In the genomic region with DNA sequence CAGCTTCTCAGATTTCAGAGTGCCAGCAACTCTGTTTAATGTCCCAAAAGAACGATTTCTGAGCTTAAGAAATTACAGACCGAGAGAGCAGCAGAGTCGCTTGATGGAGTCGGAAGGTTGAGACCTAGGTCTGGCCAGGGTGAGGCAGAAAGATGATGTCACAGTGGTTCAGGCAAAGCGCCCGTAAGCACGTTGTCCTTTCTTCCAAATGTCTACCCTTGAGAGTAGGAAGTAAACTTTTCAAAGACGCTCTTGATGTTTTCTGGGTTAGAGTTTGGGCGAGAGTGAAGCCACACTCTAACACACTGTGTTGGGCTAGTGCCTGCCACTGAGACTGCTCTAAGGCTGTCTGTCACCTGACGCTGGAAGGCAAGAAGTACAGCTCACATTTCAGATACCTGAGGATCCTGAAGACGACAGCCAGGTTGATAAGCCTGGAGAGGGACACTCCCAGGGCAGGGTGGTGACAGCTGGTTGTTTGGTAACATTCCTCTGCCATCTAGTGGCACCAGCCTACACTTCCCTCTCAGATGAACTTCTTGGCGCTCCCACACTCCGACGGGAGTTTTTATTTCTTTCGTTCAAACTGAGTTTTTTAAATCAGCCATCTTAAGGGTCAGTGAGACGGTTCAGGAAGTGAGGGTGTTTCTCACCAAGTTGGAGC, we compare ENCODE assay signal across 7 mouse cellular contexts. TPM values are rescaled to one million over a fixed set of nuclear protein-coding genes. Genes with fewer than 3 reads are reported as not detected.
DNase-seq lines count a peak whose midpoint lies in the region; ATAC-seq and TF ChIP-seq lines count a peak whose summit lies in the region.

No protein-coding gene starts in this region.

- TF ChIP-seq CTCF in C2C12 (IDR thresholded peaks at IDR 0.05; ENCODE audit: control insufficient read depth, insufficient read depth, insufficient read length): peak; percentile 72
- TF ChIP-seq CTCF in lung, postnatal 0 days (IDR thresholded peaks at IDR 0.05): peak; percentile 86

- no peaks in the 10 kb centered on the region for H3K27me3 ChIP-seq in C2C12 (ENCODE audit: control insufficient read depth, insufficient read depth, insufficient read length)
- peaks cover 11% of the 10 kb centered on the region for H3K27me3 ChIP-seq in kidney, embryonic 16.5 days (ENCODE audit: insufficient read depth, low read length)
- H3K27me3 ChIP-seq in lung, postnatal 0 days (replicated peaks; ENCODE audit: insufficient read depth, low read length): no peaks in the 10 kb centered on the region

- no peaks in the 10 kb centered on the region for H3K79me3 ChIP-seq in C2C12 (ENCODE audit: low read depth)

- TF ChIP-seq EP300 in lung, postnatal 0 days (IDR thresholded peaks at IDR 0.05): no peak

- H3K27ac ChIP-seq in kidney, embryonic 16.5 days (ENCODE audit: low read length): no peak overlapping the region
- no peak overlapping the region for H3K27ac ChIP-seq in lung, postnatal 0 days (ENCODE audit: low read length)

- WGBS in kidney, embryonic 16.5 days: 19% methylated on average over 16 of the region's 16 CpGs
- WGBS in lung, postnatal 0 days: 12% methylated on average over 16 of the region's 16 CpGs

- H3K9me3 ChIP-seq in kidney, embryonic 16.5 days (ENCODE audit: low read length): no peaks in the 10 kb centered on the region
- H3K9me3 ChIP-seq in lung, postnatal 0 days (ENCODE audit: low read length): no peaks in the 10 kb centered on the region

- DNase-seq in ES-CJ7 (ENCODE audit: low read depth, low spot score): peak; percentile 45
- DNase-seq in embryo, embryonic 10 days (ENCODE audit: low spot score): peak; percentile 77
- peak; percentile 48 for DNase-seq in heart, adult 8-10 months (ENCODE audit: low spot score)
- peak; percentile 86 for DNase-seq in lung, postnatal 0 days (ENCODE audit: low spot score)
- DNase-seq in right cerebral cortex, postnatal 10 days (ENCODE audit: low spot score in 2 of 2): peak; percentile 66

- no peaks in the 10 kb centered on the region for H3K36me3 ChIP-seq in C2C12 (ENCODE audit: control insufficient read depth, insufficient read depth)
- no peaks in the 10 kb centered on the region for H3K36me3 ChIP-seq in kidney, embryonic 16.5 days (ENCODE audit: insufficient read depth, low read length)
- H3K36me3 ChIP-seq in lung, postnatal 0 days (ENCODE audit: insufficient read depth, low read length): no peaks in the 10 kb centered on the region

- H3K79me2 ChIP-seq in C2C12 (ENCODE audit: control insufficient read depth, insufficient read depth): no peaks in the 10 kb centered on the region

- peak overlapping the region; percentile 33 for H3K4me2 ChIP-seq in kidney, embryonic 16.5 days (replicated peaks; ENCODE audit: low read depth, low read length)
- H3K4me2 ChIP-seq in lung, postnatal 0 days (replicated peaks; ENCODE audit: low read depth, low read length): peak overlapping the region; percentile 60

- H3K9ac ChIP-seq in kidney, embryonic 16.5 days (replicated peaks; ENCODE audit: low read length): no peak overlapping the region
- H3K9ac ChIP-seq in lung, postnatal 0 days (replicated peaks; ENCODE audit: low read depth): no peak overlapping the region

- no peak overlapping the region for H3ac ChIP-seq in C2C12 (ENCODE audit: control insufficient read depth, insufficient read length, low read depth)

- H3K4me1 ChIP-seq in kidney, embryonic 16.5 days (ENCODE audit: insufficient read depth, low read length): peaks cover 12% of the 10 kb centered on the region
- H3K4me1 ChIP-seq in lung, postnatal 0 days (ENCODE audit: insufficient read depth, low read depth, low read length): peaks cover 19% of the 10 kb centered on the region; the same call in 1 of the 2 replicates

- 0 out of 2 replicates have a peak, but pooled peaks have one; percentile 57 for ATAC-seq in kidney, embryonic 16.5 days (ENCODE audit: low FRiP score, low TSS enrichment)
- peak; percentile 70 for ATAC-seq in lung, postnatal 0 days

- H3K4me3 ChIP-seq in C2C12 (ENCODE audit: insufficient read depth, poor library complexity, severe bottlenecking): no peak overlapping the region
- peak overlapping the region; percentile 8; the same call in 1 of the 2 replicates for H3K4me3 ChIP-seq in kidney, embryonic 16.5 days (ENCODE audit: low read length)
- H3K4me3 ChIP-seq in lung, postnatal 0 days (ENCODE audit: low read depth, low read length): no peak overlapping the region

TF ChIP-seq in C2C12, 6 proteins besides CTCF, POLR2A, EP300 and RAD21:
- TF ChIP-seq MAX (IDR thresholded peaks at IDR 0.05): no peak
- TF ChIP-seq FOSL1 (IDR thresholded peaks at IDR 0.05; ENCODE audit: insufficient read depth, low read length, poor library complexity, severe bottlenecking): no peak
- no peak for TF ChIP-seq CEBPB (IDR thresholded peaks at IDR 0.05; ENCODE audit: low read depth)
- no peak for TF ChIP-seq USF1 (IDR thresholded peaks at IDR 0.05; ENCODE audit: low read depth)
- no peak for TF ChIP-seq MYOD1 (IDR thresholded peaks at IDR 0.05; ENCODE audit: control insufficient read depth, insufficient read length, low read depth)

RNA-seq across cellular contexts. Expression of a gene that starts 45.1 kb away (rescaled TPM):
- 2.9 TPM for polyA plus RNA-seq in C2C12 (2012; fragmentation: generic; extraction: Trizol)
- total RNA-seq in heart, adult 8-10 months (2022): 10 to 100 TPM; 24.7 to 29.3 (median 27.4) TPM
- 17.9 and 19.8 TPM in 2 replicates for polyA plus RNA-seq in kidney, embryonic 16.5 days (2015; fragmentation: Nextera tagmentation; extraction: Ambion mirVana)
- 27.9 and 29.1 TPM in 2 replicates for polyA plus RNA-seq in lung, postnatal 0 days (2015; fragmentation: Nextera tagmentation; extraction: Ambion mirVana)

RNA-seq across cellular contexts. Expression of a gene that starts 49.2 kb away (rescaled TPM):
- not detected for polyA plus RNA-seq in C2C12 (2012; fragmentation: generic; extraction: Trizol)
- total RNA-seq in heart, adult 8-10 months (2022): not detected
- polyA plus RNA-seq in kidney, embryonic 16.5 days (2015; fragmentation: Nextera tagmentation; extraction: Ambion mirVana): 1.00 and 1.1 TPM in 2 replicates
- polyA plus RNA-seq in lung, postnatal 0 days (2015; fragmentation: Nextera tagmentation; extraction: Ambion mirVana): not detected in 2 replicates

RNA-seq across cellular contexts. Expression of a gene that starts 54.9 kb away (rescaled TPM):
- 0.13 TPM for polyA plus RNA-seq in C2C12 (2012; fragmentation: generic; extraction: Trizol)
- 10 to 100 TPM; 19.4 to 26.8 (median 22.2) TPM for total RNA-seq in heart, adult 8-10 months (2022)
- polyA plus RNA-seq in kidney, embryonic 16.5 days (2015; fragmentation: Nextera tagmentation; extraction: Ambion mirVana): 0.06 and 0.21 TPM in 2 replicates
- polyA plus RNA-seq in lung, postnatal 0 days (2015; fragmentation: Nextera tagmentation; extraction: Ambion mirVana): 12.6 and 14.7 TPM in 2 replicates

Comparison
In these comparisons a context has a peak if more than half of its experiments do, and no peak if none do; other contexts are left out.
1. RNA of a gene that starts 54.9 kb away (polyA plus RNA-seq): 12.6 to 14.7 TPM in lung, postnatal 0 days; 0.13 TPM in C2C12 (single experiment) and 0.06 to 0.21 TPM in kidney, embryonic 16.5 days; every median in the first group is over 10 times any median in the second.
2. Peak in every context shown above with its lines, with median percentiles within 50 percentile points of each other: DNase-seq.